Mouse (Mus musculus): ENCODE results near the gene Tmem177.
A peak's percentile ranks its signal among the peaks of the same experiment; 100 is the strongest.

Tmem177 gene

DNA sequence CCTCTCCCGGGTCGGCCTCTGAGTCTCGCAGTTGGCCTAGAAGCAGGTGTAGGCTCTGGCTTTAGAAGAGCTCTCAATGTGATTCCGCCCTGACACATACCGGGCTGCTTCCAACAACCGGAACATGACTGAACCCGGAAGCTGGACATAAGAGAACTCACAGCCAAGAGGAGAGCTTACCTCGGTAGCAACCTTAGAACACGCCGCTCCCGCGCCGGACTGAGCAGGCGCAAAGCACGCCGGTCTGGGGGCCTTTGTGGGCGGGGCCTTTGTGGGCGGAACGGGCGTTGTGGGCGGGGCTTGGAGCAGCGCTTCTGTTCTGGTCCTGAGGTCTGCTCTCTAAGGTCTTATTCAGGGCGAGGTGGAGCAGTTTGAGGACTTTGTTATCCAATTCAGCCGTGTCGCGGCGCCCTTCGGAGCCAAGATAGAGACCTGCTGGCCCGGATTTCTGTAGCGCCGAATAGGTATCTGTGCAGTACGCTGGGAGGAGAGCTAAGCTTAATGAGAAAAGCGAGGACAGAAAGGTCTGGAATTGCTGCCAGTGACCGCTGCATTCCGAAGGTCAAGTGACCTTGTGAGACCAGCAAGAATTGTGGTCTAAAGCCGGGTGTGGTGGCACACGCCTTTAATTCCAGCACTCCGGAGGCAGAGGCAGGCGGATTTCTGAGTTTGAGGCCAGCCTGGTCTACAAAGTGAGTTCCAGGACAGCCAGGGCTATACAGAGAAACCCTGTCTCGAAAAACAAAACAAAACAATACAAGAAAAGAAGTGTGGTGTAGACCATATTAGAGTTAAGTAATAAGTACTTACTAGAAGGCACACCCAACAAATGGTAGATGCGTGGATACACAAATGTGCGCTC lies at the start of gene Tmem177:
TSS of gene Tmem177 (minus strand) at position 256 of the 862 bp plus-strand sequence.
- DNase-seq, result peak; percentile 94 to 98

DNA sequence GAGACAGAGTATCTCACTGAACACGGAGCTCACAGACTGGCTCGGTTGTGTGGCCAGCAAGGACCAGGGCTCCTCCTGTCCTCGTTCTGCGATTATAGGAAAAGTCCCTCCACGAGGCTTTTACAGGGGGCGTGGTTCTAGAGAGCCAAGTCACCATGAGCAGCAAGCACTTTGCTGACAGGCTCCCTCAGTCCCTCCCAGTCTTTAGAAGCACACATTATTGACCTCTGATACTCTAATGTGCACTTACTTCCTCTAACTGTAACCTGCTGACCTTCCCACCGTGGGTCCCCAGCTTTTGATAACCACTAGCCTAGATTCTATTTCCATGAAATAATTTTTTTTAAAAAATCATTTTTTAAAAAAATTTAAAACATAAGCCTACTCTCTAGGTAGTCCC lies 46.9 kb upstream of the Tmem177 start:
- no peak for DNase-seq

DNA sequence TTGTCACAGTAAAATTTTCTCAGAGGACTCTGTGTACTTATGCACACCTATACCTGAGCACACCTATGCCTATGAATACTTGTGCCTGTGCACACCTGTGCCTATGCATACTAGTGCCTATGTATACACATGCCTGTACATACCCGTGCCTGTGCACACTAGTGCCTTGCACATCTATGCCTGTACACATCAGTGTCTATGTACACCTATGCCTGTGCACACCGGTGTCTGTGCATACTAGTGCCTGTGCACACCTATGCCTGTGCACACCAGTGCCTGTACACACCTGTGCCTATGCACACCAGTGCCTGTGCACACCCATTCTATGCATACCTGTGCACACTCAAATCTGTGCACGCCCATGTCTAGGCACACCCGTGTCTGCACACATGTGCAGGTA lies 46.5 kb upstream of the Tmem177 start:
- no peak for DNase-seq

DNA sequence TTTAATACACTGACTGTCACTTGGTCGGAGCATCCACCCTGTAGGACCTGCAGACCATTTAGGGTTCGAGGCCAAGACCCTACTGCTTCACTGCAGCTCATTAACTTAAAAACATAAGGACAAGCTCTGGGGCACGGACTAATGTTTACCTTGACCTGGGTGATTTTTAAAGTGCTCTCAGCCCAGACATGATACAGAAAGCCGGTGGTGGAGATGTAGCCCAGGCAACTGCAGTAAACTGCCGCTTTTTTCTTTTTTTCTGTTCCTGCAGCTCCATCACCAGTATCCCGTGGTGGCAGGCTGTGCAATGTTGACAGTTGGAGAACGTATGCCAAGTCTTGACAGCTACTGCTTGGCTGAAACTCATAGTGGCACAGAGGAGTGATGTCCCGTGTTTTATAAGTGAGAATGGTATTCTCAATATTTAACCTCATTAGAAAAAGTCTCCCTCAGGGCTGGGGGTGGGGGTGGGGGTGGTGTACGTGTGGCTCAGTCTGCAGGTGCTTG lies 44.8 kb upstream of the Tmem177 start:
- DNase-seq, result no peak

DNA sequence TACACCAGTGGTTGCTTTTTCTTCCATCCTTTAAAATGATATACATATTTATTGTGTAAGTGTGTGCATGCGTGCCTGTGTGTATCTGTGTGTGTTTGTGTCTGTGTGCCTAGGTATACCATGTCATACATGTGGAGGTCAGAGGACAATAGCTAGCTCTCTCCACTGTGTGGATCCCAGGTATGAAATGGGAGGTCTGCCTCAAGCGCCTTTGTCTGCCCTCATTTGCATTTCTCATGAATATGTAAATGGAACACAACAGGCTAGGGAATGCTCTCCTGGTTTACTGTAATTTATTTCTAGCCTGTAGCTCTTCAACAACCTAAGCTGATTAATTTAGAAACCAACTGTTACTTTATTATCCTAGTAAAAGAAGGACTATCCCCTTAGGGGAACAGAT lies 41.7 kb upstream of the Tmem177 start:
- DNase-seq, result no peak

DNA sequence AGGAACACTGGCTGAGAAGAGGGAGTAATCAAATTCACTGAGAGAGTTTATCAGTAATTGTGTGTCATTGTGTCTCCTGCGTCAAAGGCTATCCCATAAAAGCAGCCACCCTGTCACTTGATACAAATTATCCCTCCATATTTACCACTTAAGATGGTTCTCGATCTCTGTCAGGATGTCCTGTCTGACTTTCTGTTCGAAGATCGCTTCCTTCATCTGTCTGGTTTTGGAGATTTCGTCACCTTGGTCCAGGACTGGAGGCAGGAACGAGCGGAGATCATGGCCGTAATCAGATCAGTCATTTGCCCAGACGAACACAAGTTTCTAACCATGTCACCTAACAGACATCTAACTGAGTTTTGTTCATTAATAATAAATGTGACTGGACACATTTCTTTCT lies 40.4 kb upstream of the Tmem177 start:
- no peak for DNase-seq

DNA sequence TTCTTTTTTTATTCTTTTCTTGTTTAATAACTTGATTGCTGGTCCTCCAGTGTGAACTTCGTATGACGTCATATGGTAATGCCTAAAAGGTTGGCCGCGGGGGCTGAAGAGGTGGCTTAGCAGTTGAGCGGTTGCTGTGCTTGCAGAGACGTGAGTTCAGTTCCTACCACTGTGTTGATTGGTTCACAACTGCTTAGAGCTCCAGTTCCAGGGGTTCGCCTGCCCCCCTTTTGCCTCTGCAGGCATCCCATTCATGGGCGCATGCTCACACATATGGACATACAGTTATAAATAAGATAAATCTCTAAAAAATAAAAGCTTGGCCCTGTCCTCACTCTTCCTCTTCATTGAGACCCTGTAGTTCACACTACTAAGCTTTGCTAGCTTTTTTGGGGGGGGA lies 37.1 kb upstream of the Tmem177 start:
- DNase-seq, result no peak

DNA sequence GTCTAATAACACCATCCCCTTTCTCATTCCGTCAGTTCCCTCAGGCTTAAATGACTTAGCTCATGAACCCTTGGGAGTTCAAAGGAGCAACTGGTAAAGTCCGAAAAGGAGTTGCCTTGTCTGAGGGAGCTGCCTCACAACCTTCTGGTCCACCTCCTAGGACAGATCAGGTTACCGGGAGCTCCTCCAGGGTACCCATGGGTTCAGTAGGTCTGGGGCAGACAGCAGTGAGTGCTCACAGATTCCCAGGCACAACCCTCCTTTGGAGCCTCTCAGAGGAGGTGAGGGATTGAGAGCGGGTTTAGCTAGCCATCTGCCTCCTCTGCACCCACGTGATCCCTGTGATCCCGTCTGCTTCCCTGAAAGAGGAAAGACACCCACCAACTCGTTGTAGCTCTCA lies 23.9 kb upstream of the Tmem177 start:
- DNase-seq, result no peak

DNA sequence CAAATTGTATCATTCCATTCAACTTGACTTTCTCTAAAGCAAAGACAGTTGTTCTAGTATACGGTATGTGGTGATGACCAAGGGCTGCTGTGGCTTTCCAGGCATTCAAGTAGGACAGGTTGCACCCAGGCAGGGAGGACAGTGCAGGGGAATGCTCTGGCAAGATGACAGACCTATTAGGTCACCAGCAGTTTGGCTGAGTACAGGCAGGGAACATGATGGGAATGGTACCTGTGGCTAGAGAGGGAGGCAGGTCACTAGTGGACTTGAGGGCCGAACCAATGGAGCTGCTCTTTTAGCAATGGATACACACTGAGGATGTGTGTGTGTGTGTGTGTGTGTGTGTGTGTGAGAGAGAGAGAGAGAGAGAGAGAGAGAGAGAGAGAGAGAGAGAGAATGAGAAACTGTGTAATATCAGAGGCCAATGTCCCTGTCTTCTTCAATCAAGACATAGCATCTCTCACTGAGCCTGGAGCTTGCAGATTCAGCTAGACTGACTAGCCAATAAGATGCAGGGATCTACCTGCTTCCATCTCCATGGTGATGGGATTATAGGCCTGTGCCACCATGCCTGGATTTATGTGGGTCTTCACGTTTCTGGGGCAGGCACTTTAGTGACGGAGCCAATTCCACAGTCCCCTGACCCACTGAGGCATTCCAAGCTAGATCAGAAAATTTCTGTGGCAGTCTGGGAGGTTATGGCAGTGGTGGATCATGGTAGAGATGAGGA lies 18.6 kb upstream of the Tmem177 start:
- no peak for DNase-seq

DNA sequence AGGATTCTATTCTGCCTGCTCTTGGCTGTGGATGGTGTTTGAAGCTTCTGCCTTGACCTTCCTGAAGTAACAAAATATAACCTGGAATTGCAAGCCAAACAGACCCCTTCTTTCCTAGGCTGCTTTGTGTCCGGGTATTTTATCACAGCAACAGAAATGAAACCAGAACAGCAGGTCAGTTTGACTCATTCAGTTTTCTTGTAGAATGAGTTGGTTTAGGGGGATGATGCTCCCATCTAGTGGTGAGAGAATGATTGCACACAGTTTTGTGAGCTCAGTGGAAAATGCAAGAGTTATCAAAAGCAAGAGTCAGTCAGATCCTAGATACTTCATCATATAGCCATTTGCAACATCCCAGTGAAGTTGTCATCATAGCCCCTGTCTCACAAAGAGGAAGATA lies 16.7 kb upstream of the Tmem177 start:
- no peak for DNase-seq

DNA sequence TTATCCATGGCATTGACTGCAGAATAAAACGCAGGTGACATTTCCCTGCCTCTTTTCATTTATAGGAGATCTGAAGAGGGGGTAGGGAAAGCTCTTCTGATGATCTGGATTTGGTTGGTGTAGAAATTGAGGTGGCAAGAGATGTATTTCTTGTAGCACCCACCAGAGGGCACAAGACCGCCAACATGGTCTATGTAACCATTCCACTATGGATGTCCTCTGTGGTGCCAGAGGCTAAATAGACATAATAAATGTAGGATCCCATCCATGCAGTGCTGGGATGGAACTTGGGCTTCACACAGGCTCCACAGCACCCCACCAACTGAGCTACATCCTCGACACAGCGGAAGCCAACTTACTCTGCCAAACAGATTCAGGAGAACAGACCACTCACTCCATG lies 6.3 kb upstream of the Tmem177 start:
- peak in 1 of 2 experiments; percentile 24 for DNase-seq

DNA sequence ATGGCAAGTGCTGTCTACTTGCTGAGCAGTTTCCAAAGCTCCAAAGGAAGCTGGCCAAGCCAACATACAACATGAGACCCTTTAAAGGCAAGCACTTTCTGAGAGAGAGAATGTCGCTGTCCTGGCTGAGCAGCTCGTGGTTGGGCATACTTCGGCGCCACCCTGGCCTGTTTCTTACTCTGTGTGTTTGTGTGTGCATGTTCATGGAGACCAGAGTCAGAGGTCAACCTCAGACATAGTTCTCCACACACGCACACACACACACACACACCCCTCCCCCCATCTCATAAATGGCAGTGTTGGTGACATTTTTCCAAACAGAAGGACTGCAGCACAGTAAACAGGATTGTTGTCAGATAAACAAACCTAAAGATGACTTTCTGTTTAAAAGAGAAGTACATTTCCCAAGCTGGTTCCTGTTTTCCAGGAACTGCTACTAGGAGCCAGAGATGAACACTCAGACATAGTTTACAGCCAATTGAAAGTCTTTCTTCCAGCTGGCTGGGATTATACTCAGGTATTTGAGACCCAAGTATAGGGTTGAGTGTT lies 3.9 kb upstream of the Tmem177 start:
- no peak for DNase-seq

DNA sequence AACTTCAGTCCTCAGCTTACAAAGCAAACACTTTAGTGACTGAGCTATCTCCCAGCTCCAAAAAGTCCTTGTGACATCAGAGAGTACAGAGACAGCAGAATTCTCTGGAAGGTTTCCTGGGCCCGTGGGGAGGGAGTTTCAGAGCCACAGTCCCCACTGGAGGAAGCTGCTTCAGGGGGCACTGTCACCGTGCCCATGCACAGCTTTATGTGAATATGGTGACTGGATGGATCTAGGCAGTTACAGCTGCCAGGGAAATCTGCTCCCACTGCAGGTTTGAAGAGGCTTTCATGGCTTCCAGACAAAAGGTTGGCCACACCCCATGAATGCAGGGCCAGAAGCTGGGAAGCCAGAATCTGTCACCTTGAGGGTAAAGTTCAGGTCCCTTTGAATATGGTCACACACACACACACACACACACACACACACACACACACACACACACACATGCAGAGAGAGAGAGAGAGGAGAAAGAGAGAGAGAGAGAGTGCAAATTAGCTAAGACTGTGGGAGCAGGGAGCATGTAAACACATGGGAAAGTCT lies 5.7 kb downstream of the Tmem177 start:
- no peak for DNase-seq

DNA sequence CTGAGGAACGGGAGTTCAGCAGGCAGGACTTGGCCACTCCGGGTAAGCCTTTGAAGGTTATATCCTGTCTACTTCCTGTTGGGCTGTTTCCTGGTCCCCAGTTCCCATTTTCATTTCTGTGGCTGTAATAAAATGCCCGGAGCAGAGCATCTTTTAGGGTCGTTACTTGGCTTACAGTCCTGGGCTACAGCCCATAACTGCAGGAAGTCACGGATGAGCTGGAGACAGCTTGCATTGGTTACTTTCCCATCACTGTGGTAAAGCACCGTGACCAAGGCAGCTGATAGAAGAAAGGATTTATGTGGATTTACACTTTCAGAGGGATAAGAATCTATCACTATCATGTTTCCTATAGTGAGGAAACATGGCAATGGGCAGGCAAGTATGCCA lies 9.8 kb downstream of the Tmem177 start:
- DNase-seq, result no peak

DNA sequence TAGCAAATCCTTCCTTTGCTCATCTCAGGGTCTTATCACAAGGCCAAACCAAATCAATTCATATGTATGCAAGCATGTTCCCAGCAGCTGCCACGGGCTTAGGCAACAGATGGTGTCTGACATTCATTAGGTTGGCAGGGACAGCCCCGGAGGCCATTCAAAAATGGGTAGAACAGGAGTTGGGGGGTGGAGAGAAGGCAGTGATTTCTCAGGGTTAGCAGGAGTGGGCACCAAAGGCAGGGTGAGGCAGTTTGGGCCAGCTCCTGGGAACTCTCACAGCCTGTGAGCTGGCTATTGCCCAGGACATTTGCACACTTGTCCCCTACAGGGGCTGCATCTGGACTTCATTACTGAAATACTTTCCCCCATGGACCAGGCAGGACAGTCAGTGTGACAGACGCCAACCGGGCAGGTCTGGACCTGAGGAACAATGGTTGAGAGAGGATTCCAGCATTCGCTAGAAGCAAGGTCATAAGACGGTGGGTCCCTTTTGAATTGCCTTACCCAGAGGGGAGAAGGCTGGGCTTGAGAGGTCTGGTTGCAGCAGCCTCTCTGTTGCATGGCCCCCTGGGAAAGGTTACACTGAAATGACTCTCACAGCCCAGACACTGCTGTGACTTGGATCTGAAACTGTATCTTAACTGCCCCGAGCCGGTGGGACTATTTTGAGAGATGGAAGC lies 10.3 kb downstream of the Tmem177 start:
- no peak for DNase-seq

DNA sequence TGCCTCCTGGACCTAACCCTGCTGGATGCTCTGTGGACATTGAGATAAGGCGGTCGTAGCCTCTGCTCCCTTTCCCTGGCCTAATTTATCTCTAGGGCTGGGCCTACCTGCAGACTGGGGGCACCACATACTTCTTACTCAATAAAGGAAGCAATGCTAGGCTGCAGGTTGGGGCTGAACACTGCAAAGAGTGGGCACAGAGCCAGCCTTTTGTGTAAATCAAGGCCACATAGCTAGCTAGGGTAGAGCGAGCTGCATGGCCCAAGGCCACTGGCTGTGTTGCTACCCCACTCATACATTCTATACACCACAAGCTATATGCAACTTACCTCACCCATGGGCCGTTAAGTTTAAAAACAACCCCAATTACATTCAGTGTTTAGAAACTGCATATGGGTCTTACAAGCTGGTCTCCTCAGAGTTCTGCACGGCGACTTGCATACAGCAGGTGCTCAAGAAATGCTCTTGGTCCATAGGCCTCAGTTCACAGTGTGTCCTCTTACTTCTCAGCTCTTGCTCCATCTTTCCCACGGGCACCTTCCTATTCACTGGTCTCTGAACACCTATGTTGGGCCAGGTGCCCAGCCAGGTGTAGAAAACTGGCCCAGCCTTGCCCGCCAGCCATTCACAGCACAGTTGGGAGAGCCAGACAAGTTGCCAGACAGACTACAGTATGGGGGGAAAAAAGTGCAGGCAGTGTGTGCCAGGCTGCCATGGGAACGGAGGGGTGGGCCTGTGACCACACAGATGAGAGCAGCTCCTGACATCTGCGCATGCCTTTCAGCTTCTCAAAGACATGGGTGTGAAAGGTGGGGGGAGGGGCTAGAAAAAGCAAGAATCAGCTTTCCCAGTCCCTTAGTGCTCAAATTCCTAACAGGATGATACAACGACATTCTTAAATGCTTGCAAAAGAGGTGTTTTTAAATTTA lies 13.5 kb downstream of the Tmem177 start:
- DNase-seq, result no peak

DNA sequence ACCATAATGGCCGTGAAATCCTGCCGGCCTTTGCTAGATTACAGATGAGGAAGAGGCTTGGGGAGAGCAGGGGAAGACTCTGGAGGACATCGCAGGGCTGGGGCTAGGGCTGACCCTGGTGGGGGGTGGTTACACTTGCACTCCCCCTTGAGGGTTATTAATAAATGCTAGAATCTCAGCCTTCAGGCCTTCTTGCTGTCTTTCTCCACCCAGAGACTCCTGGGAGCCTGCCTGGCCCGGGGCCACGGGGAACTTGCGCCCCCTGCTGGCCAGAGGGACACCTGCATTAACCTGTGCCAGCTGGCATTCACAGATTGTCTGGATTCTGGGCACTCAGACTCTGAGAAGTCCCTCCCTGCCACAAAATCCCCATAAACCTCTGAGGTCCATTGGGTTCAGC lies 18.1 kb downstream of the Tmem177 start:
- DNase-seq, result peak; percentile 36 to 64

DNA sequence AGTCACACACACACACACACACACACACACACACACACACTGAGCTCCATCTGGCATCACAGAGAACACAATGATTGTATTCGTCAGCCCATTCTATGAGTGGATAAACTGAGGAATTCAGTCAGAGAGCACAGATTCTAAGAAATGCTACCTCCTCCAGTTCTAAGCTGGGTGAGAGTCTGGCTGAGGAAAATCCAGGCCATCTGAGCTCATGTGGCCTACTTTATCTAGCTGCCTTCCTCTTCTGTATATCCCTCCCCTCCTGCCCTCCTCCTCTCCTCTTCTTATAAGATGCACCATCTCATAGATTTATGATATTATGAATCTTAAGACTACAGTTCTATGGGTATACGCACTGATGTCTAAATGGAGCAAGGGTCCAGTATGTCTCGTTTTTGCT lies 19.4 kb downstream of the Tmem177 start:
- DNase-seq, result no peak

DNA sequence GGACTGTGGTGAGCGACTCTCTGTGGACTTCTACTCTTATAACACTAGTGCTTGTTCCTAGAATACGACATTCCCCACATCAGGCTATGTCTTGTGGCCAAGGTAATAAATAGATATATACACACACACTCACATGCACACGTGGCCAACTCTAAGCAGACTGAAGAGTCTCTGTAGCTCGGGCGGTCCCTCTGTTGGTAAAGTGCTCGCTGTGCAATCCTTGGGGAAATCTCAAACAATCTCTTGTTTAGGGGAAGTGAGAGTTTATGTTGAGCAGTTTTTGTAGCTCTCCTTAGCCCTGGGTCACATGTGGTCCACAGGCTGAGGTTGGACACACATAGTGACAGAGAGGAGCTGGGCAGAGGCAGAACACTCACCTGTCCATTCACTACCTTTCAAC lies 20.1 kb downstream of the Tmem177 start:
- DNase-seq, result no peak

DNA sequence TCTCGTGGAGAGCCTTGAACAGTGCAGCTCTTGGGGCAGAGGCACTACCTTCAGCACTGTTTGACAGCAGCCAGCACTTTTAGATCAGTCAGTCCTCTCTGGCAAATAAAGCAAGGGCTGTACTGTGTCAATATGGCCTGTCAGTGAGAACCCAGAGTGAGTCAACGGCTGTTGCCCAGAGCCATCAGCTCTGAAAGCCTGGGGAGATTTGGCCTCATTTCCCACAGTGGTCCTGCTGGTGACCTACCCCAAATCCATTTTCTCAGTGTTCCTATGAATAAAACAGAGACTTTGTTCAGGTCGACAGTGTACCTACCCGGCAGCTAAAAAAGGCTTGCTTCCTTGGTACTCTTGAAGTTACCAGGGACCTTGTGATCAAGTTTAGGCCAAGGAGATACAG lies 21.1 kb downstream of the Tmem177 start:
- no peak for DNase-seq

DNA sequence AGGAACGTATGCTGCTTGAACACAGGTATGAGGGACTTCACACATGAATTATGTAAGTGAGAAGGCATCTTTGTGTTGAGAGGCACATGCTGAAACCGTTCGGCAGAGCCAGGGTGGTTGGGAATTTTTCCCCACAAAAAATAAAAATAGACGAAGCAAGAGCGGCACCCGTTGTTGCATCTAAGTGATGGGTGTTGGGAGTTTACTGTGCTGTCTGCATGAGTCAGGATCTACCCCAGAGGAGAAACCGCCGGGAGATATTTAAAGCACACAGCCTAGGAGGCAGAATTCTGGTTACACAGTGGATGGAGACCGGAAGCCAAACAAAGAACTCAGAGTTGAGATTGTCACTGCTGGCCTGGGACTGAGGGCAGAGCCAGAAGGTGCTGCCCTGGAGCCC lies 21.9 kb downstream of the Tmem177 start:
- DNase-seq, result no peak

DNA sequence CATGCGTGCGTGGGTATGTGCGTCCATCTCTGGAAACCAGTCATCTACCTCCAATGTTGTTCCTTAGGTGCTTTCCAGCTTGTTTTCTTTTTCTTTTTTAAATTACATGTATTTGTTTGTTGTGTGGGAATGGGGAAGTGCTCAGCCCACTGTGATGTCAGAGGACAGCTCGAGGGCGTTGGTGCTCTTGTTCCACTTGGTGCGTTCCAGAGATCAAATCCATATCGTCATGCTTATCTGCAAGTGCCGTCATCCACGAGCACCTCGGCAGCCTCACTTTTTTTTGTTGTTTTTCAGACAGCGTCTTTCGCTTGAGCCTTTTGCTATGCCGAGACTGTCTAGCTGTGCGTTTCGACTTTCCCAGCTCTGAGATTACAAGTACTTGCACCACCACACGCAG lies 23.7 kb downstream of the Tmem177 start:
- no peak for DNase-seq

All from spleen, adult 18-20 months (tissue).